Comparison of ENCODE assay signal across 16 mouse cellular contexts in genomic region chr7:91414150-91414549, GRCm38 (mm10).
"Had no signal": no experiment of that assay in that cellular context is flagged by ENCODE, and none has a peak within 500 bp of the region (broad histone marks: within the 10 kb centered on the region; RNA-seq: fewer than 3 reads in every experiment).

No protein-coding gene starts in this region.

- DNase-seq: gastrocnemius, postnatal 14 days; gastrocnemius, postnatal 36 days; heart, adult 11 months; heart, adult 2 months; heart, postnatal 14 days; heart, postnatal 36 days; kidney, adult 11 months; kidney, adult 2 months; kidney, adult 9 months; kidney, postnatal 14 days; kidney, postnatal 36 days; left cerebral cortex, postnatal 4 days; lung, adult 18-20 months had no signal

- ATAC-seq: hindbrain, postnatal 0 days; intestine, embryonic 16.5 days; liver, embryonic 12.5 days had no signal
